Mouse (Mus musculus): ENCODE data around the gene Znrf3. TPM values are rescaled to one million over a fixed set of nuclear protein-coding genes. Genes with fewer than 3 reads are reported as not detected.
A peak's percentile ranks its signal among the peaks of the same experiment; 100 is the strongest.

Znrf3 gene
- polyA plus RNA-seq, 1 experiment from 2014 or later, result 17.6 TPM

GRCm38 (mm10) chr11:5306017-5306416, 138.6 kb downstream of the Znrf3 start:
- H3K9me3 ChIP-seq, result no peaks in the 10 kb centered on the region
- no peak for ATAC-seq (ENCODE audit: insufficient number of reproducible peaks, insufficient read depth, low FRiP score, low TSS enrichment, low read depth)
- H3K9ac ChIP-seq, result no peak overlapping the region
- H3K4me2 ChIP-seq, result no peak overlapping the region
- H3K4me1 ChIP-seq, result no peaks in the 10 kb centered on the region
- no peaks in the 10 kb centered on the region for H3K27me3 ChIP-seq
- H3K4me3 ChIP-seq, result no peak overlapping the region
- no peak overlapping the region for H3K27ac ChIP-seq
- peaks cover 6% of the 10 kb centered on the region; the same call in 1 of the 2 replicates for H3K36me3 ChIP-seq

DNA sequence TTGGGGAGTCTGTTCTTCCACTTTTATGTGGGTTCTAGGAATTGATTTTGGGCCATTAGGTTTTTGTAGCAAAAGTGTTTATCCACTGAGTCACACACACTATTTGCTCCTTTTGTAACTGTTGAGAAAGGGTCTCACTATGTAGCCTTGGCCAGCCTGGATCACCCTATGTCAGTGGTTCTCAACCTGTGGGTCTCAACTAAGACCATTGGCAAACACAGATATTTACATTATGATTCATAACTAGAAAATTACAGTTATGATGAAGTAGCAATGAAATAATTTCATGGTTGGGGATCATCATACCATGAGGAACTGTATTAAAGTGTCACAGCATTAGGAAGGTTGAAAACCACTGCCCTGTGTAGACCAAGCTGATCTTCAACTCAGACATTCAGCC, 140.1 kb downstream of the Znrf3 start:
- no peak overlapping the region for H3K4me3 ChIP-seq

DNA sequence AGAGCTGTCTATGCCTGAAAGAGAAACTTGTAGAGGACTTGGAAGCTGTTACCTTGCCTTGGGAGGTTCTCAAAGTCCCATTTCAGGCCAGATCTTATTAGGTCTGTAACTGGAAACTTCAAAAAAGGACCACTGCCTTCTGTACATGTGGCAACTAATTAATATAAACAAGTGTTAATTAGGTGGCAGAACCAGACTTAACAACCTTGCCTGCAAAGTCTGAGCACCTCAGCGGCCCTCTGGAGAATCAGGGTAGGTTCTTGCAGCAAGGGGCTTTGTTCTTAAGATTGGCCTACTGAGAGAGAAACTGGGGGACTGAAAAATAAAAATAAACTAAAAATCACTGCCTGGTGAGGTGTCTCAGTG, 146.7 kb downstream of the Znrf3 start:
- Histone ChIP-seq H3K36me3 (no peaks in the 10 kb centered on the region), H3K9me3 (no peaks in the 10 kb centered on the region), H3K4me1 (peaks cover 33% of the 10 kb centered on the region), H3K9ac (no peak overlapping the region), H3K27me3 (no peaks in the 10 kb centered on the region), H3K27ac (peak overlapping the region; percentile 48; the same call in 1 of the 2 replicates), H3K4me3 (no peak overlapping the region), H3K4me2 (peak overlapping the region; percentile 36; the same call in 1 of the 2 replicates)
- no peak for ATAC-seq (ENCODE audit: insufficient number of reproducible peaks, insufficient read depth, low FRiP score, low TSS enrichment, low read depth)
- WGBS, result 30% methylated on average over 1 of the region's 1 CpGs

More for the DNA sequence above, 140.1 kb downstream of the Znrf3 start:
- H3K27me3 ChIP-seq, result no peaks in the 10 kb centered on the region
- H3K9ac ChIP-seq, result no peak overlapping the region
- H3K27ac ChIP-seq, result no peak overlapping the region
- no peak overlapping the region for H3K4me2 ChIP-seq
- H3K36me3 ChIP-seq, result peaks cover 6% of the 10 kb centered on the region; the same call in 1 of the 2 replicates
- ATAC-seq (ENCODE audit: insufficient number of reproducible peaks, insufficient read depth, low FRiP score, low TSS enrichment, low read depth), result no peak
- H3K9me3 ChIP-seq, result no peaks in the 10 kb centered on the region
- no peaks in the 10 kb centered on the region for H3K4me1 ChIP-seq

DNA sequence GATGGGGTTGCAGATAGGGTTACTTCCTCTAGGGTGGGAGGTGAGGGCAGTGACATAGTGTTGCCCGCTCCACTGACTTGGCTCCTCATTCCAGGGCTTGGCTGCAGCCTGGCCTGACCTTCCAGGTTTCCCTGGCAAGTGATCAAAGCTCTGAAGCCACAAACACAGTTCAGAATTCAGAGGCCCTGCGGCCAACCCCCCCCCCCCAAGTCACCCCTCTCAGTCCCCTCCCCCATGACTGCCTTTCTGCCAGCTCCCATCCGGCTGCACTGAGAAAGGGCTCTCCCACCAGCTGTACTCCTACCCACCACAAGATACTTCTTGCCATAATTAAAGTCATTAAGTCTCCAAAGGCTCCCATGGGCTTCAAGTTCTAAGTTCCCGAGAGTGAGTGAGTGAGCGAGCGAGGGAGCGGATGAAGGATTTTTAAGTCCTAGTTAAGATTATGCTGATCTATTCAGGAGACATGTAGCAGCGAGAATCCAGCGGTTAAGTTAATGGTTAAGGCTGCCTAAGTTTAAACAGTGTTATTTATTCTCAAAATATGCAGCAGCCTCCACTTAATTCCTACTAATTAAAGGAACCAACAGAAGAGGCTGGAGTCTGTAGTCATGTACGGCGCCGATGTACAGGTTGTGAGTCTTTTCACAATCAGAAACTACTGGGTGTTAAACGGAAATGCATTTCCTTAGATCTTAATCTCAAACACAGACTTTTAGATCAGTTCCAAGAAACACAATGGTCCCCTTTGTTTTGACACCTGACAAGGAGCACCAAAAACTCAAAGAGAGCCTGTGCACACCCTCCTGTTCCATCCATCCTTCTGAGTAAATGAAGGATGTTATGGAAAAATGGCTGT, 147.3 kb downstream of the Znrf3 start:
- no peaks in the 10 kb centered on the region for H3K36me3 ChIP-seq
- H3K27me3 ChIP-seq, result no peaks in the 10 kb centered on the region
- H3K4me1 ChIP-seq, result peaks cover 33% of the 10 kb centered on the region
- no peaks in the 10 kb centered on the region for H3K9me3 ChIP-seq
- peak; percentile 62; the same call in 1 of the 2 replicates for ATAC-seq (ENCODE audit: insufficient number of reproducible peaks, insufficient read depth, low FRiP score, low TSS enrichment, low read depth)
- no peak overlapping the region for H3K4me3 ChIP-seq
- H3K27ac ChIP-seq, result peak overlapping the region; percentile 48
- WGBS, result 12% methylated on average over 13 of the region's 13 CpGs
- peak overlapping the region; percentile 21; the same call in 1 of the 2 replicates for H3K9ac ChIP-seq
- peak overlapping the region; percentile 36 for H3K4me2 ChIP-seq

DNA sequence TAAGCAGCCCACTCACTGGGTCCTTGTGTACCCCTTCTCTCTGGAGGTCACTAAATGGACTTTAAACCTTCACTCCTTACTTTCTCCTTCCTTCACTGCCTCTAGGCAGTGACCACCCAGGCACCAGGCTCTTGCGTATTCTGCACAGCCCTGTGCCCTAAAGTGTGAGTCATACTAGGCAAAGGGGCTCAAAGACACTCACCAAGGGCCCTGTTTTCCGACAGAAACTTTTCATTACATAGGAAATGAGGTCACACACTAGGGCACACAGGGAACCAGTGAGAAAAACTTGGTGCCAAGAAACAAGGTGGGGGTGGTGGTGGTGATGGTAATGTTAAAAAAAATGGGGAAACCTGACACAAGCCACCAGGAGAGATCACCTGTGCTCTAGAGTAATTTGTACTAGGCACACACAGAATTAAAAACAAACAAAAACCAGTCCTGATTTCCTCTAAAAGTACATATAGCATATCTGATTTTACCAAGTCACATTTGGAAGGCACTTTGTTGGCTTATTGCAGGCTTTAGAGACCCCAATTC, 148.0 kb downstream of the Znrf3 start:
- peaks cover 33% of the 10 kb centered on the region for H3K4me1 ChIP-seq
- no peak overlapping the region for H3K4me3 ChIP-seq
- H3K27me3 ChIP-seq, result no peaks in the 10 kb centered on the region
- no peak overlapping the region for H3K4me2 ChIP-seq
- no peaks in the 10 kb centered on the region for H3K9me3 ChIP-seq
- 33% methylated on average over 2 of the region's 2 CpGs for WGBS
- H3K36me3 ChIP-seq, result no peaks in the 10 kb centered on the region
- H3K27ac ChIP-seq, result peak overlapping the region; percentile 48
- no peak overlapping the region for H3K9ac ChIP-seq
- no peak for ATAC-seq (ENCODE audit: insufficient number of reproducible peaks, insufficient read depth, low FRiP score, low TSS enrichment, low read depth)

DNA sequence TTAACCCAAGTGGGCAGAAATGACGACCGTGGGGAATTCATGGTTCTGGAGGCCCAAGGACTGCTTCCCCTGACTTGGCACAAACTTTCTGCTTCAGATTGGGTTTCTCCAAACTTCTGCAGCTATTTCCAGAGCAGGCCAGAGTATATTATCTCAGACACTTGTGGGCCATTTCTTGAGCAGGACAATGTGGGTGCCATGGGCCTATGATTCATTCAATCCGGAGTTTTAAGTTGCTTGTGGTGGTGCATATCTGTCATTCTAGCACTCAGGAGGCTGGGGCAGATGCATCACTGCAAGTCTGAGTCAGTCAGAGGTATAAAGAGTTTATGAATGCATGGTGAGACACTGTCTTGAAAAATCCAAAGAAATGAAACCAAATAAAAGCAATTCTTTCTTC, 149.8 kb downstream of the Znrf3 start:
- H3K4me3 ChIP-seq, result no peak overlapping the region
- no peak overlapping the region for H3K9ac ChIP-seq
- H3K4me1 ChIP-seq, result peaks cover 40% of the 10 kb centered on the region
- H3K9me3 ChIP-seq, result no peaks in the 10 kb centered on the region
- H3K36me3 ChIP-seq, result no peaks in the 10 kb centered on the region
- ATAC-seq (ENCODE audit: insufficient number of reproducible peaks, insufficient read depth, low FRiP score, low TSS enrichment, low read depth), result no peak
- H3K27me3 ChIP-seq, result no peaks in the 10 kb centered on the region
- 71% methylated on average over 3 of the region's 3 CpGs for WGBS
- no peak overlapping the region for H3K27ac ChIP-seq
- no peak overlapping the region for H3K4me2 ChIP-seq

- H3K4me1 ChIP-seq, result peaks cover 11% of the 10 kb centered on the region
- 22% methylated on average over 5 of the region's 5 CpGs for WGBS
- H3K9ac ChIP-seq, result no peak overlapping the region
Measured at GRCm38 (mm10) chr11:5290691-5291090, 154.0 kb downstream of the Znrf3 start.

GRCm38 (mm10) chr11:5289826-5290580, 154.6 kb downstream of the Znrf3 start:
- no peak overlapping the region for H3K9ac ChIP-seq
- 75% methylated on average over 4 of the region's 4 CpGs for WGBS

More at GRCm38 (mm10) chr11:5290691-5291090, 154.0 kb downstream of the Znrf3 start:
- peaks cover 28% of the 10 kb centered on the region for H3K36me3 ChIP-seq
- ATAC-seq (ENCODE audit: insufficient number of reproducible peaks, insufficient read depth, low FRiP score, low TSS enrichment, low read depth), result no peak
- H3K4me2 ChIP-seq, result no peak overlapping the region
- no peaks in the 10 kb centered on the region for H3K9me3 ChIP-seq
- H3K27me3 ChIP-seq, result no peaks in the 10 kb centered on the region
- H3K27ac ChIP-seq, result no peak overlapping the region
- no peak overlapping the region for H3K4me3 ChIP-seq

DNA sequence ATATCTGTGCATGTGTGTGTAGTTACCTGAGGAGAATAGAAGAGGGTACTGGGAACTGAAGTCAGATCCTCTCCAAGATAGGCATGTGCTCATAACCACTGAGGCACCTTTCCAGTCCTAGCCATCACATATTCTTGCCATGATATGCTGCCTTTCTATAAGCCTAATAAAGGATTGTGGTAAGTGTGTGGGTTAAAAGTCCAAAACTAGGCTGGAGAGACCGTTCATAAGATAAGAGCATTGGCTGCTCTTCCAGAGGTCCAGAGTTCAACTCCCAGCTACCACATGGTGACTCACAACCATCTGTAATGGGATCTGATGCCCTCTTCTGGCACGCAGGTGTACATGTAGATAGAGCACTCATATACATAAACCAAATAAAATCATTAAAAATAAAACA, 160.7 kb downstream of the Znrf3 start:
- no peak overlapping the region for H3K4me2 ChIP-seq
- 97% methylated on average over 2 of the region's 2 CpGs for WGBS
- H3K36me3 ChIP-seq, result peaks cover 81% of the 10 kb centered on the region
- no peak overlapping the region; the same call in 1 of the 2 replicates for H3K27ac ChIP-seq
- H3K9me3 ChIP-seq, result no peaks in the 10 kb centered on the region
- no peak overlapping the region for H3K4me3 ChIP-seq
- ATAC-seq (ENCODE audit: insufficient number of reproducible peaks, insufficient read depth, low FRiP score, low TSS enrichment, low read depth), result no peak
- no peaks in the 10 kb centered on the region for H3K27me3 ChIP-seq
- peaks cover under 1% of the 10 kb centered on the region; the same call in 1 of the 2 replicates for H3K4me1 ChIP-seq
- no peak overlapping the region for H3K9ac ChIP-seq

More at GRCm38 (mm10) chr11:5289826-5290580, 154.6 kb downstream of the Znrf3 start:
- Histone ChIP-seq H3K27ac (no peak overlapping the region), H3K4me2 (no peak overlapping the region), H3K27me3 (no peaks in the 10 kb centered on the region), H3K36me3 (peaks cover 35% of the 10 kb centered on the region), H3K9me3 (no peaks in the 10 kb centered on the region), H3K4me1 (peaks cover 11% of the 10 kb centered on the region), H3K4me3 (no peak overlapping the region)
- no peak for ATAC-seq (ENCODE audit: insufficient number of reproducible peaks, insufficient read depth, low FRiP score, low TSS enrichment, low read depth)

DNA sequence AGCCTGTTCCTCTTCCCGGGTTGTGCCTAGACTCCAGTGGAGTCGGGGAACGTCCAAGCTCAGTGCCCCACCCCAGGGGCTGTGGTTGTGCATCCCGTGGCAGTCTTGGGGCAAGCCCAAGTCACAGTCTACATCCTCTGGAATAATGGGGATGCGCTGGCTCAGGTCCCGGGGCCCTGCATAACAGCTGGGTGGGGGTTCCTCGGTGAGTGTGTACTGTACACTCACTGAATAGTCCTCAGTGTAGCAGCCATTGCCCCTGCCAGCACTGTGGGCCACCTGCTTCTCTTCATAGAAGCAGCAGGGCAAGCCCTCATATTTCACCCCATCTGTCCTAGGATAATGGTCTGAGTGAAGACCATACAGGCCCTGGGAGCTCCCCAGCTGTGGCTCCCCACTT, 163.7 kb downstream of the Znrf3 start:
- H3K4me1 ChIP-seq, result peaks cover 4% of the 10 kb centered on the region; the same call in 1 of the 2 replicates
- H3K9me3 ChIP-seq, result no peaks in the 10 kb centered on the region
- no peaks in the 10 kb centered on the region for H3K27me3 ChIP-seq
- H3K9ac ChIP-seq, result no peak overlapping the region
- WGBS, result 89% methylated on average over 7 of the region's 7 CpGs
- no peak overlapping the region for H3K4me2 ChIP-seq
- no peak for ATAC-seq (ENCODE audit: insufficient number of reproducible peaks, insufficient read depth, low FRiP score, low TSS enrichment, low read depth)
- H3K27ac ChIP-seq, result no peak overlapping the region
- peaks cover 56% of the 10 kb centered on the region for H3K36me3 ChIP-seq
- H3K4me3 ChIP-seq, result no peak overlapping the region

GRCm38 (mm10) chr11:5278463-5278862, 166.2 kb downstream of the Znrf3 start:
- H3K27ac ChIP-seq, result no peak overlapping the region
- H3K4me2 ChIP-seq, result no peak overlapping the region
- 84% methylated on average over 2 of the region's 2 CpGs for WGBS
- H3K9ac ChIP-seq, result no peak overlapping the region
- H3K27me3 ChIP-seq, result no peaks in the 10 kb centered on the region
- H3K4me1 ChIP-seq, result peaks cover 4% of the 10 kb centered on the region; the same call in 1 of the 2 replicates
- no peaks in the 10 kb centered on the region for H3K9me3 ChIP-seq
- peaks cover 33% of the 10 kb centered on the region for H3K36me3 ChIP-seq
- no peak overlapping the region for H3K4me3 ChIP-seq
- ATAC-seq (ENCODE audit: insufficient number of reproducible peaks, insufficient read depth, low FRiP score, low TSS enrichment, low read depth), result no peak
